Mouse (Mus musculus): ENCODE measurements at regions not wholly inside any gene's neighbourhood (a gene's known extent, or its start where the extent isn't known, plus 50 kb on each side); places are given as distances from the start of the nearest gene placed in this dataset.
"Not testable (repeated sequence)": the region's sequence is repeated elsewhere in the genome, so short reads cannot be mapped to it uniquely, and the experiment has no call there.

DNA sequence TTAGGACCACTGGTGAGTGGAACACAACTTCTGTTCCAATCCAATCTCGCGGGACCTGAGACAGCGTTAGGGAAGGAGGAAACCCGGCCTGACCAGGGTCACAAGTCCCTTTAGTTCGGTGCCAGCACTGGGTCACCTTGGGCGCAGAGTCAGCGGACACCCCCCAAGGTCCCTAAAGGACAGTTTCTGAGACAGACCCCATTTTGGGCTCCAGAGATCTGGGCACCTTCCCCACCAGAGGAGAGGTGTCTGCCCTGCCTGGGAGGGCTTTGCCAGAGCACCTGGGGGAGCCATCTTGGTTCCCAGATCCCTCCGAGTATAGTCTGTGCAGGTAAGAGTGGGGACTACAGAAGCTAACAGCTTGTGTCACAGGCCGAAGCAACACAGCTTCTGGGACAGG lies 270.5 kb upstream of the Impg1 start:
- H3K9me3 ChIP-seq (ENCODE audit: control insufficient read depth, low read length); ATAC-seq (ENCODE audit: insufficient read depth, low FRiP score, low TSS enrichment): not testable (repeated sequence)
- 93% methylated on average over 9 of the region's 9 CpGs for WGBS

DNA sequence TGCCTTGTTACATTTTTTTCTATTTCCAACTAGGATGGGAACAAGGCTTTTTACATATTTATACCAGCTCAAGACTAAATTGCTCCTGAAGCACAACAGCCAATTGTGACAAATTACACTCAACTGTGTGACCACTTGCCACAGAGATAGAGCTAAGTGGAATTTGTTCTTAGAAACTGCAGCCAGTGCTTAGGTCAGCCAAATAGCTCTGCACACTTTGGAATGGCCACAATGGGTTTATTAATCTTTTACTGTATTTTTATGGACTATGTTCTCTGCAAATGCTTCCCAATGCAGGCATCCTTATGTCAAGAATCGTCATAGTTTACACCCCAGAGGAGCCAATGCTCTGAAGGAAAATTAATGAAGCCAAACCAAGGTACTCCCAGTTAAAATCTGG lies 267.7 kb upstream of the Impg1 start:
- DNase-seq (ENCODE audit: low spot score) (no peak), ATAC-seq (ENCODE audit: insufficient read depth, low FRiP score, low TSS enrichment) (no peak)
- no peaks in the 10 kb centered on the region for H3K4me1 ChIP-seq (ENCODE audit: control insufficient read depth, insufficient read depth, low read length)
- H3K36me3 ChIP-seq (ENCODE audit: control insufficient read depth, insufficient read depth, low read length), result no peaks in the 10 kb centered on the region
- no peak overlapping the region for H3K4me3 ChIP-seq (ENCODE audit: low read depth, low read length)
- no peak overlapping the region for H3K27ac ChIP-seq (ENCODE audit: low read depth, low read length)
- WGBS, result 80% methylated on average over 1 of the region's 1 CpGs
- H3K4me2 ChIP-seq (ENCODE audit: low read depth), result no peak overlapping the region
- H3K9ac ChIP-seq (ENCODE audit: low read length), result no peak overlapping the region
- H3K9me3 ChIP-seq (ENCODE audit: control insufficient read depth, low read length), result no peaks in the 10 kb centered on the region
- H3K27me3 ChIP-seq (ENCODE audit: control insufficient read depth, insufficient read depth, low read length), result no peaks in the 10 kb centered on the region

More for the DNA sequence above, 270.5 kb upstream of the Impg1 start:
- not testable (repeated sequence) for H3K27me3 ChIP-seq (ENCODE audit: control insufficient read depth, insufficient read depth, low read length); H3K4me1 ChIP-seq (ENCODE audit: control insufficient read depth, insufficient read depth, low read length); H3K4me3 ChIP-seq (ENCODE audit: low read depth, low read length); DNase-seq (ENCODE audit: low spot score); H3K27ac ChIP-seq (ENCODE audit: low read depth, low read length); H3K36me3 ChIP-seq (ENCODE audit: control insufficient read depth, insufficient read depth, low read length); H3K9ac ChIP-seq (ENCODE audit: low read length); H3K4me2 ChIP-seq (ENCODE audit: low read depth)

DNA sequence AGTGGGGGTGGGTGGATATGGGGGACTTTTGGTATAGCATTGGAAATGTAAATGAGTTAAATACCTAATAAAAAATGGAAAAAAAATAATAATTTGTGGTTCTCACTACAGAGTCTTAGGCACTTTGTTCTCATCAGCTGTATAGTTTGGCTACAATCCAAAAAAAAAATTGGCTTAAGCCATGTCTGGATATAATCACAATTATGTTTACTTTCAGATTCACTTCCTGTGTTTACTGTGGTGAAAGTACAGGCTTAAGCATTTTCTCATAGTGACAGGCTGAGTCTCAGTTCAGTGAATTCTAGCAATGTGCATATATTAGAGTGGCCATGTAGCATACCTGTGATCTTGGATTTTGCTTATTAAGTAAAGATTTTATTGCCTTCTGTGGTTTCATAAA lies 258.4 kb upstream of the Impg1 start:
- no peaks in the 10 kb centered on the region for H3K9me3 ChIP-seq (ENCODE audit: control insufficient read depth, low read length)
- H3K4me3 ChIP-seq (ENCODE audit: low read depth, low read length), result no peak overlapping the region
- H3K9ac ChIP-seq (ENCODE audit: low read length), result no peak overlapping the region
- H3K27me3 ChIP-seq (ENCODE audit: control insufficient read depth, insufficient read depth, low read length), result no peaks in the 10 kb centered on the region
- ATAC-seq (ENCODE audit: insufficient read depth, low FRiP score, low TSS enrichment) (no peak), DNase-seq (ENCODE audit: low spot score) (no peak)
- no peak overlapping the region for H3K4me2 ChIP-seq (ENCODE audit: low read depth)
- no peaks in the 10 kb centered on the region for H3K4me1 ChIP-seq (ENCODE audit: control insufficient read depth, insufficient read depth, low read length)
- no peak overlapping the region for H3K27ac ChIP-seq (ENCODE audit: low read depth, low read length)
- no peaks in the 10 kb centered on the region for H3K36me3 ChIP-seq (ENCODE audit: control insufficient read depth, insufficient read depth, low read length)

DNA sequence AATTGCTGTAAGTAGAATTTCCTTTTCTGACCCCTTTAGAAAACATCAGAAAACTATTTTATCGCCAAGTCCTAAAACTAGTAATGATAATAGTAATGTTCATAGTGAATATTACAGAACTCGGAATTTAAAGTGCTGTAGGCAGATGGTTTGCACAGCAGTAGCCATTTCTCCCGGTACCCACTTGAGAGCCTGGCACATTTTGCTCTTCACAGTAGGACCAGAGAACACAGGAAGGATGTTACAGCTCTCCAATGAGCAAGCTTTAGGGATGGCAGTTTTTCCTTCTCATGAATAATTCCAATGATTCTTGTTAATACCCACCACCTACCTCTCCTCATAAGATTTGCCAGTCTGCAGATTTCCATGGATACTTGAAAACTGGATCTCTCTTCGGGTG lies 253.2 kb upstream of the Impg1 start:
- H3K27ac ChIP-seq (ENCODE audit: low read depth, low read length), result no peak overlapping the region
- 85% methylated on average over 4 of the region's 4 CpGs for WGBS
- ATAC-seq (ENCODE audit: insufficient read depth, low FRiP score, low TSS enrichment) (no peak), DNase-seq (ENCODE audit: low spot score) (no peak)
- no peaks in the 10 kb centered on the region for H3K4me1 ChIP-seq (ENCODE audit: control insufficient read depth, insufficient read depth, low read length)
- no peaks in the 10 kb centered on the region for H3K9me3 ChIP-seq (ENCODE audit: control insufficient read depth, low read length)
- no peaks in the 10 kb centered on the region for H3K36me3 ChIP-seq (ENCODE audit: control insufficient read depth, insufficient read depth, low read length)
- no peaks in the 10 kb centered on the region for H3K27me3 ChIP-seq (ENCODE audit: control insufficient read depth, insufficient read depth, low read length)
- H3K4me2 ChIP-seq (ENCODE audit: low read depth), result no peak overlapping the region
- H3K9ac ChIP-seq (ENCODE audit: low read length), result no peak overlapping the region
- no peak overlapping the region for H3K4me3 ChIP-seq (ENCODE audit: low read depth, low read length)

DNA sequence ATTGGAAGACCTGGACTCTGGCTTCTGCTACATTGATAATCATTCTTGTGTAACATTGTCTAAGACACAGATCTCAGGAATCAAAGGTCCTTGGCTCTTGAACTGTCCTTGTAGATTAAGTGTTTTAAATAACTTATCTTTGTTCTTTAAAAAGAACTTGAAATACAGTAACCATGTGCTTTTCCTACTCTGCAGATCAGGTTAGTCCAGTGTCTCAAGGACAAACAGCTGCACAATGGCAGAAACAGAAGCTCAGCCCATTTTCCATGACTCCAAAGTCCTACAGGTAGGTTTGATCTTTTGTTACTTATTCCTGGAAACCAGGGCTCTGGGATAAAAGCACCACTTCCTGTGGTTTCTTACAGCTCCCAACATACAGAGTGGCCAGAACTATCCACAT lies 244.5 kb upstream of the Impg1 start:
- H3K4me2 ChIP-seq (ENCODE audit: low read depth), result no peak overlapping the region
- H3K9ac ChIP-seq (ENCODE audit: low read length), result no peak overlapping the region
- ATAC-seq (ENCODE audit: insufficient read depth, low FRiP score, low TSS enrichment), result no peak
- H3K27ac ChIP-seq (ENCODE audit: low read depth, low read length), result no peak overlapping the region
- no peaks in the 10 kb centered on the region for H3K9me3 ChIP-seq (ENCODE audit: control insufficient read depth, low read length)
- H3K36me3 ChIP-seq (ENCODE audit: control insufficient read depth, insufficient read depth, low read length), result no peaks in the 10 kb centered on the region
- DNase-seq (ENCODE audit: low spot score), result no peak
- H3K4me1 ChIP-seq (ENCODE audit: control insufficient read depth, insufficient read depth, low read length), result no peaks in the 10 kb centered on the region
- no peak overlapping the region for H3K4me3 ChIP-seq (ENCODE audit: low read depth, low read length)
- H3K27me3 ChIP-seq (ENCODE audit: control insufficient read depth, insufficient read depth, low read length), result no peaks in the 10 kb centered on the region

DNA sequence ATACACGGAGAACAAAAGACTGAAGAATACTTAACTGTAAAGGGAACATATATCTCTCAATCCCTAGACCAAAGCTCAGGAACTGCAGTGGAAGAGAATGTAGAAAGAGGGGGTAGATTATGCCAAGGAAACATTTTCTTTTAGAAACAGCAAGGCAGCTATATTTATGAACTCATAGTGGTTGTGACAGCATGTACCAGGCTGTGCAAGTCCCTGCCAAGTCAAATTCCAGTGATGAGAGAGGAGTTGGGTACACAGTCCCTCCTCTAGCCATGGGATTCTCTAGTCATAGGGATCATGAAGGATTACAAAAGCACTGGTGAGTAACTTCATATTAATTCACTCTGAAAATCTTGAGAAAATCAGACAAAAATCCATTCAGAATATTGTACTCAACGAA lies 240.0 kb upstream of the Impg1 start:
- Histone ChIP-seq H3K9me3 (ENCODE audit: control insufficient read depth, low read length) (no peaks in the 10 kb centered on the region), H3K27ac (ENCODE audit: low read depth, low read length) (no peak overlapping the region), H3K4me1 (ENCODE audit: control insufficient read depth, insufficient read depth, low read length) (no peaks in the 10 kb centered on the region), H3K4me2 (ENCODE audit: low read depth) (no peak overlapping the region), H3K27me3 (ENCODE audit: control insufficient read depth, insufficient read depth, low read length) (no peaks in the 10 kb centered on the region), H3K36me3 (ENCODE audit: control insufficient read depth, insufficient read depth, low read length) (no peaks in the 10 kb centered on the region), H3K9ac (ENCODE audit: low read length) (no peak overlapping the region), H3K4me3 (ENCODE audit: low read depth, low read length) (no peak overlapping the region)
- WGBS, result 81% methylated on average over 2 of the region's 2 CpGs
- ATAC-seq (ENCODE audit: insufficient read depth, low FRiP score, low TSS enrichment) (no peak), DNase-seq (ENCODE audit: low spot score) (no peak)

DNA sequence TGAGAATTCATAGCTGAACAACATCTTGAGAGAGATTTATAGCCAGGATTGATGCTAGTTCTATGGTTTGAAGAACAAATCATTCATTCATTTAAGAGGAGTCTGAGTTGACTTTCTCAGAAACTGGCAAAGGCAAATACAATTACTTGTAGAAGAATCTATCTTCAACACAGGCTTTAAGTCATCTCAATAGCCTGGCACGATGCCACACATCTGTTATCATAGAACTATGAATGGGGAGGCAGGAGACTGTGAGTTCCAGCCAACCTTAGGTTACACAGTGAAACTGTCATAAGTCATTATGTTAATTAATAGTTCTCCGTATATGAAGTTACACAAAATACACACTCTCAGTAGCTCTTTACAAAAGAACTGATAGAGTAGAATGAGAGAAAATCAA lies 231.9 kb upstream of the Impg1 start:
- no peaks in the 10 kb centered on the region for H3K27me3 ChIP-seq (ENCODE audit: control insufficient read depth, insufficient read depth, low read length)
- no peak for ATAC-seq (ENCODE audit: insufficient read depth, low FRiP score, low TSS enrichment)
- WGBS, result 86% methylated on average over 2 of the region's 2 CpGs
- no peak overlapping the region for H3K4me2 ChIP-seq (ENCODE audit: low read depth)
- no peaks in the 10 kb centered on the region for H3K4me1 ChIP-seq (ENCODE audit: control insufficient read depth, insufficient read depth, low read length)
- no peaks in the 10 kb centered on the region for H3K36me3 ChIP-seq (ENCODE audit: control insufficient read depth, insufficient read depth, low read length)
- no peak for DNase-seq (ENCODE audit: low spot score)
- H3K9ac ChIP-seq (ENCODE audit: low read length), result no peak overlapping the region
- no peaks in the 10 kb centered on the region for H3K9me3 ChIP-seq (ENCODE audit: control insufficient read depth, low read length)
- H3K27ac ChIP-seq (ENCODE audit: low read depth, low read length), result no peak overlapping the region
- no peak overlapping the region for H3K4me3 ChIP-seq (ENCODE audit: low read depth, low read length)

DNA sequence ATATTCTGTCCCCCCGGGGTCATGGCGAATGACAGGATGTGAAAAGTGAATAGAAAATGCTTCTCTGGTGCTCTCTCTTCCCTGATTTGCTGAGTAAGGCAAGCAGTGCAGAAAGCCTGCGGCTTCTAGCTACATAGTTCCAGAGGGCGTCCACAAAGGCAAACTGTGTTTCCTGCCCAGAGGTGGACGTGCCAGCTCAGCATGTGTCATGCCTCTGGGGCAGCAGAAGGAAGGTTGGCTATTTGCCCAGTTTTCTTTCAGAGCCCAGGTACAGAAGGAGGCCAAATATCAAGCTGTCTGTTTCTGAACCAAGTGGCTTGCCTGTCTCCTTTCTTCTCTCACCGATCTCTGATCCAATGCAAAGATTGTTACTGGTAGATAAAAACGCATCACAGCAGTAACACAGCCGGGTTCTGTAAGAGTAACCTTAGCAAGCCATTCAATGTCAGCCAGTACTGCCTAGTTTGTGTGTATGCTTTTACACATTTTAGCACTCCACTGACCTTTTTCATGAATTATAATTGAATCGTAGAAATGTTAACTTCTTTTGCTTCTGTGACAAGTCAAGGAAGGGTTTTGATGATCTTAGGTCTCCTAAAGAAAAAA lies 223.3 kb upstream of the Impg1 start:
- Histone ChIP-seq H3K36me3 (ENCODE audit: control insufficient read depth, insufficient read depth, low read length) (no peaks in the 10 kb centered on the region), H3K4me3 (ENCODE audit: low read depth, low read length) (no peak overlapping the region), H3K4me1 (ENCODE audit: control insufficient read depth, insufficient read depth, low read length) (no peaks in the 10 kb centered on the region), H3K9me3 (ENCODE audit: control insufficient read depth, low read length) (no peaks in the 10 kb centered on the region), H3K27ac (ENCODE audit: low read depth, low read length) (no peak overlapping the region), H3K9ac (ENCODE audit: low read length) (no peak overlapping the region), H3K4me2 (ENCODE audit: low read depth) (no peak overlapping the region), H3K27me3 (ENCODE audit: control insufficient read depth, insufficient read depth, low read length) (no peaks in the 10 kb centered on the region)
- ATAC-seq (ENCODE audit: insufficient read depth, low FRiP score, low TSS enrichment) (no peak), DNase-seq (ENCODE audit: low spot score) (peak; percentile 10)
- WGBS, result 69% methylated on average over 9 of the region's 9 CpGs

DNA sequence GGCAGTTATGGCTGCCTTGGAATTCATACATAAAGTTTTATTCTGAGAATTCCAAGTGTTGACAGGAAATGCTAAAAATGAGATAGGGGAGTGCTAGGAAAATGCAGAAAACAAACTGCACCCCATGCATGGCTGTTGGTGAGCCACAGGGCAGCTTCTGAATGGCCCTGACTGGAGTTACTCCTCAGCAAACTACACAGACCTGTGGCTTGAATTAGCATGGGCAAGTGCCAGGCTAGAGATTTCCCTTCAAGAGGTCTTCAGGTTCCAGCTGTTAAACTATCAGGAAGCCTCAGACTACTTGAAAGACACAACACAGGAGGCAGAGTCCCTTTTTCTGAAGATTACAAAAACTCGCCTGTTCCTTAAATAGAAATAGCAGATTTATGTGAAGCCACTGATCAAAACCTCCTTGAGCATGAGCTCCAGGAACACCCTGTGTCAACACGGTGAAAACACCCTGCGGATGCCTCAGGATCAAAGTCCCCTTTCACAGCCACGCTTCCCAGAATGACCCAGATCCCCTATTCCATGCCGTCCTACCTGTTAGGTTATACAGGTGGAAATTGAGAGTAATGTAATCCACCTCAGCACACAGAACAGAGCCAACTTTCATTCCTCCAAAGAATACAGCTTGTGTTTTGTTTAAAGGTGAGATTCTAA lies 217.9 kb upstream of the Impg1 start:
- Histone ChIP-seq H3K36me3 (ENCODE audit: control insufficient read depth, insufficient read depth, low read length) (no peaks in the 10 kb centered on the region), H3K4me3 (ENCODE audit: low read depth, low read length) (no peak overlapping the region), H3K4me1 (ENCODE audit: control insufficient read depth, insufficient read depth, low read length) (no peaks in the 10 kb centered on the region), H3K27me3 (ENCODE audit: control insufficient read depth, insufficient read depth, low read length) (no peaks in the 10 kb centered on the region), H3K9ac (ENCODE audit: low read length) (no peak overlapping the region), H3K9me3 (ENCODE audit: control insufficient read depth, low read length) (no peaks in the 10 kb centered on the region), H3K4me2 (ENCODE audit: low read depth) (no peak overlapping the region), H3K27ac (ENCODE audit: low read depth, low read length) (no peak overlapping the region)
- WGBS, result 66% methylated on average over 5 of the region's 5 CpGs
- DNase-seq (ENCODE audit: low spot score) (no peak), ATAC-seq (ENCODE audit: insufficient read depth, low FRiP score, low TSS enrichment) (no peak)
